Mouse (Mus musculus) retina, postnatal 1 day (tissue): ENCODE results near the gene Gdpd5.
A peak's percentile ranks its signal among the peaks of the same experiment; 100 is the strongest.

Experiments
- DNase-seq: peaks from one replicate; pipeline ENCODE4 v3.0.0-alpha.2; 2012

Gdpd5 gene

GRCm38 (mm10) chr7:99407598-99407997 lies 26.4 kb downstream of the Gdpd5 start:
- no peak for DNase-seq

- no peak for DNase-seq
These were observed 28.4 kb downstream of the Gdpd5 start for GRCm38 (mm10) chr7:99409441-99410222.

- no peak for DNase-seq
These were observed 29.1 kb downstream of the Gdpd5 start for GRCm38 (mm10) chr7:99410315-99410714.

DNA sequence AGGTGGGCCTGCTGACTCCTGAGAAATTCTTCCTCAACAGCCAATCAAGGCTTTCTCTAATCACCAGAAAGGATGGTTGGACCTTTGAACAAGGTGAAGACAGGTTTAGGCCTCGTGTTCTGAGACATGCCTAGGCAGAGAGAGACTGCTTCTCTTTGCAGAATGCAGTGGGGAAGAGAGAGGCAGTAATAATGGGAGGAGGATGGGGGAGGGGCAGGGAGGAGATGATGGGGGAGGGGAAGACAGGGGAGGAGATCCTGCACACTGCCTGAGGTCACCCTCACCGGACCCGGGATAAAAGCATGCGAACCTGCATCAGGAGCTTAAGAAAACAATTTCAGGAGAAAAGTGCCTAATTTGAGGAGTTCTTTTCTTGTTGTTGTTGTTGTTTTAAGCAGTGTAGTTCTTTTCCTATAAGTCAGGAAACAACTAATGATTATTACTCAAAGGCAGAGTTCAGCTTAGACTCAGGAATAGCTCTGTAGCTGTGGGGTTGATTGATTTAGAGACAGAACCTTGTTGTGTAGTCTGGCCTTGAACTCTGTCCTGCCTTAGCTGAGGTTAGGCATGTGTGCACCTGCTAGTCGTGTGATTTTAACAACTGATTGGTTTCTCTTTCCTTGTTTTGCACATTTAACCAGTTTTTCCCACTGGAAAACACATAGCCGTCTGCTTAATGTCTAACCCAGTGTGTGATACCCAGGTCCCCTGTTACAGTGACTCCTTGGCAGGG lies 30.0 kb downstream of the Gdpd5 start:
- no peak for DNase-seq

DNA sequence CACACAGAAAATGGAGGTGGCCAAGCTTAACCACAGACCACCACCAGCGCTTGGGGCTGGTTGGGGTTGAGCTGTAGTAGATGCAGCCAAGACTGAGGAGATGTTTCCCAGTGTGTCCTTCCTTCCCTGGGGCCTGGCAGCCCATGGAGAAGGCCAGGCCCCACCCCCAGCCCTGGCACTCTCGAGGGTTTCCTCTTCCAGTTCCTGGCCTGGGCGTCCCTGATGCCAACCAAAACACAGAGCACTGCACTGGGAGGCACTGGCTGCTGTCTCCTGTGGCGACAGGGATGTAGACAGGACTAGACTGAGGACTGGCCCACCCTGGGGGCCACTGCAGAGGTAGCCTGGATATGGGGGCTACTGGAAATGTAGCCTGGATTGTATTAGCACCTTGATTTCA lies 33.8 kb downstream of the Gdpd5 start:
- no peak for DNase-seq

DNA sequence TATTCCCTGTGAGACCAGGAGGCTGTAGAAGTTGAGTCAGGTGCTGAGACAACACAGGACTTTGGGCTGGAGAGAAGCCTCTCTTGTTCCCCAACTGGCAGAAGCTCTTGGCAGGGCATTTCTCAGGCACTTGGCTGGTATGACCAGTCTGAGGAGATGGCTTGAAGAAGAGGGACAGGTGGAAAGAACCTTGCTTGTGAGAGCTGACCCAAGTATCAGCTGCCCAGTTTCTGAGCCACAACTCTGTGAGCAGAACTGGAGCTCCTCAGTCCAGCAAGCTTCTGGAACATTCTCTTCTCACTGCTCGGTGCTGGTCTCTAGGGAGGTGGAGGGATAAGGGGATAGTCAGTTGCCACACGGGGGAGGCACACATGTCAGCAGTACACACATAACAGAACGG lies 38.1 kb downstream of the Gdpd5 start:
- no peak for DNase-seq

- no peak for DNase-seq
These were observed 39.8 kb downstream of the Gdpd5 start for GRCm38 (mm10) chr7:99421006-99421405.

DNA sequence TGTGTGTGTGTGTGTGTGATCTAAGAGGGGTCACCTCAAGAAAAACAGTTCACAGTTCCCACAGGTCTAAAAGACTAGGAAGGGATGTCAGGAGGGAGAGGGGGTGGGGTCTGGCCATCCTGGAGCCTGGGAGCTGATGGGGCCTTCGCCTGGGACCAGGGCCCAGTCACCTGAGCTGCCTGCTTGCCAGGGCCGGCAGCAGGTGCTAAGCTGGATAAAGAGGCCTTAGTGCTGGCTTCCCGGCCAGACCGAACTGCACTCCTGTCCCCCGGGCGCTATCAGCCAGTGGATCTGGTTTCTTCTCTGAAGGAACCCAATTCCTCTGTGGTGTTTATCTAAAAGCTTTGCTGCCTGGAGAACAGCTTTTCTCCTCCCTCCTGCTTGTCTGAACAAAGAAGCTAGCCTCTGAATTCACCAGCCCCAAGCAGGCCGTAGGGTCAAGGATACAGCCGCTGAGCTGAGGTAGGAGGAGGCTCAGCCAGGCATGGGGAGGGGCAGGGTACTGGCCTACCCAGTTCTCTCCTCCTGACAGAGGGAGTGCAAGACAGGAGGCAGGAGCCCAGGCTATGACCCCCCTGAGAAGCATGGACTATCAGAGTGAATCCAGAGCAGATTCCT lies 43.4 kb downstream of the Gdpd5 start:
- DNase-seq: no peak

DNA sequence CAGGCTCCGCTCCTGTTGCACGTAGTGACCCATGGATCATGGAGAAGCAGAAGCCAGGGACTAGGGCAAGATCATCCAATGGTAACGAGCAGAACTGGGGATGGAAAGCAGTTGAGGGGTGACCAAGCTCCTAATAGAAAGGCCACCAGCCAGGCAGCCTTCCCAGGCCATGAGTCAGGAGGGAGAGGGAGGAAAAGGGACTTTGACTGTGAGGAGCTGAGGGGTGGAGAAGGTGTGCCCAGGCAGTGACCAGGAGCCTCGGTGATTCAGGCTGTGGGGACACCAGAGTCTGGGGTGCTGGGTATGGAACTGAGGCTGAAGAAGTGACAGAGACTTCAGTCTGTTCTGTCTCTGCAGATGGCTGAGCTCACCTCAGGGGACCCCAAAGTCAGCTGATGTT lies 44.5 kb downstream of the Gdpd5 start:
- DNase-seq: no peak

- DNase-seq: peak; percentile 74
These were observed 45.8 kb downstream of the Gdpd5 start for GRCm38 (mm10) chr7:99427031-99427430.

GRCm38 (mm10) chr7:99427987-99428386 lies 46.8 kb downstream of the Gdpd5 start:
- no peak for DNase-seq

GRCm38 (mm10) chr7:99428836-99429235 lies 47.6 kb downstream of the Gdpd5 start:
- no peak for DNase-seq

- DNase-seq: peak; percentile 91
These were observed 48.6 kb downstream of the Gdpd5 start for GRCm38 (mm10) chr7:99429786-99430185.

GRCm38 (mm10) chr7:99430246-99430645 lies 49.0 kb downstream of the Gdpd5 start:
- no peak for DNase-seq

DNA sequence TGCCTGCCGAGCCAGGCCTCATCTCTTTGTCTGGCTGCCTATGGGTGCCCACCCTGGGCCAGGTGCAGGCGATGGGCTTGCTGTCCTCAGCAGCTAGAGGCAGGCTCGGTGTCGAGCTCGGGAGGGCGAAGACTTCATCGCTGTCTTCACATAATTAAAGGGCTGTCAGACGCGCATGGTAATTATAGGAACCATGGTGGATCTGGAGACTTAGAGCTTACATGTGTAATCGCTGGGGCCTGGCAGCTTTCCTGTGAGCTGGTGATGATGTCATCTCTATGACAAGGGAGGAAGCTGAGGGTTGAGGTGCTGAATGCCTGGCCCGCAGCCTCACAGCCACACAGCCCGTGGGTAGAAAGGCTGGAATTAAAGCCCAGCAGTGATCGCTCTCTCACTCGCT lies 51.0 kb downstream of the Gdpd5 start:
- DNase-seq: peak; percentile 48

- DNase-seq: no peak
These were observed 51.6 kb downstream of the Gdpd5 start for GRCm38 (mm10) chr7:99432863-99433262.

- DNase-seq: peak; percentile 71
These were observed 53.5 kb downstream of the Gdpd5 start for GRCm38 (mm10) chr7:99434672-99435250.

GRCm38 (mm10) chr7:99436530-99436929 lies 55.3 kb downstream of the Gdpd5 start:
- peak; percentile 55 for DNase-seq

GRCm38 (mm10) chr7:99438881-99439280 lies 57.7 kb downstream of the Gdpd5 start:
- DNase-seq: peak; percentile 35

GRCm38 (mm10) chr7:99441534-99442072 lies 60.4 kb downstream of the Gdpd5 start:
- DNase-seq: peak; percentile 73

GRCm38 (mm10) chr7:99443164-99443563 lies 62.0 kb downstream of the Gdpd5 start:
- no peak for DNase-seq

DNA sequence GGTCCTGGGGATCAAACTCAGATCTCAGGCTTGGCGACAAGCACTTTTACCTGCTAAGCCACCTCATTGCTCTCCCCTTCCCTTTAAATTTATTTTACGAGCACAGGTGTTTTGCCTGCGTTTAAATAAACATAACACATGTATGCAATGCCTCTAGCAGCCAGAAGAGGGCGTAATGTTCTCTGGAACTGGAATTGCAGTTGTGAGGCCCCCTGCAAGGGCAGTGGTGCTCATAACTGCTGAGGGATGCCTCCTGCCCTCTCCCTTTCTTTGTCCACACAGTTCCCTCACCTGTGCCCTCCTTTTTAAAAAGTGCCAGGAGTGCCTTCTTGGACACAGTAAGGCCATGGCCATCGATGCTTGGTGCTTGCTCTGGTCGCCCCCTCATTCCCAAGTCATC lies 62.8 kb downstream of the Gdpd5 start:
- DNase-seq: no peak

GRCm38 (mm10) chr7:99445833-99446232 lies 64.6 kb downstream of the Gdpd5 start:
- DNase-seq: peak; percentile 71
